Mouse (Mus musculus): ENCODE data around the gene Lbh.

Lbh gene

GRCm38 (mm10) chr17:72977616-72978015, 59.5 kb downstream of the Lbh start:
- no peak for DNase-seq

GRCm38 (mm10) chr17:72982156-72982555, 64.1 kb downstream of the Lbh start:
- DNase-seq = no peak

GRCm38 (mm10) chr17:72983471-72983870, 65.4 kb downstream of the Lbh start:
- DNase-seq = no peak

- no peak for DNase-seq
These were observed 70.9 kb downstream of the Lbh start for GRCm38 (mm10) chr17:72989025-72989424.
